8 mouse cellular contexts compared by ENCODE assay signal in the genomic region with DNA sequence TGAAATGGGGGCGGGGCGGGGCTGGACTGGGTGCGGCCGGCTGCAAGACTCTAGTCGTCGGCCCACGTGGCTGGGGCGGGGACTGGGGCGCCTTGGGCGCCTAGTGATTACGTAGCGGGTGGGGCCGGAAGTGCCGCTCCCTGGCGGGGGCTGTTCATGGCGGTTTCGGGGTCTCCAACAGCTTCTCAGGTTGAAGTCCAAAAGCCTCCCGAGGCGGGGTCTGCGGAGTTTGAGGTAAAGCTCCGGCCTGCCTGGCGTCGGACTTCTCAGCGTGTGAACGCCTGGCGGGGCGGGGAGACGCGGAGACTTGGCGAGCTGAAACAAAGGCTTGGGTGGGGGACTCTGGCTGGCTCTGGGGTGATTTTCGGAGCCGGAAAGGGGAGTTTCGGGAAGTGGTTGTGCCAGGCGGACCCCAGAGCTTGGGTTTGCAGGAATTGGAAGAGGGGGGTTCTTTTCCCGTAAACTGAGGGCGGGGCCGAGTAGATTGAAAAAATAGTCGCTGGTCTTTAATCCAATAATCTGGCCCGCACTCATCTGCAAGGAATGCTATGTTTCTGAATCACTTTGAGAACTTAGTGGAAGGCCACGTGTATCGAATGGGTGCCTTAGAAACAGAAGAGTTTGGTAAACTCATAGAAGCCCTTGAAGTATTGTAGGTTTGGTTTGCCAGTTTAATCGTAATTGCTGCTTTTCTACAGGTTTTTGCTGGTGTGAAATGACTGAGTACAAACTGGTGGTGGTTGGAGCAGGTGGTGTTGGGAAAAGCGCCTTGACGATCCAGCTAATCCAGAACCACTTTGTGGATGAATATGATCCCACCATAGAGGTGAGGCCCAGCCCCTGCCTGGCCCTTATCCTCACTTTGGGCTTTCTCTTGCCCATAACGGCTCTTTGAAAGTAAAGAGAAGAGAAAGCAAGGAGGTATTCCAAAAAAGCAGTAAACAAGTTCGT. TPM values are rescaled to one million over a fixed set of nuclear protein-coding genes. Genes with fewer than 3 reads are reported as not detected.
DNase-seq lines count a peak whose midpoint lies in the region; ATAC-seq and TF ChIP-seq lines count a peak whose summit lies in the region.

A gene (plus strand): TSS at position 79 of the 951 bp plus-strand sequence.

- H3K4me2 ChIP-seq in heart, embryonic 15.5 days: peak within 1 kb of the TSS; percentile 65
- H3K4me2 ChIP-seq in liver, embryonic 14.5 days (ENCODE audit: low read depth): peak within 1 kb of the TSS; percentile 76
- peak within 1 kb of the TSS; percentile 46 for H3K4me2 ChIP-seq in neural tube, embryonic 11.5 days (ENCODE audit: low read depth)
- peak within 1 kb of the TSS; percentile 62 for H3K4me2 ChIP-seq in stomach, postnatal 0 days (replicated peaks; ENCODE audit: low read depth)

- no peaks in the 10 kb centered on the region for H3K9me3 ChIP-seq in forebrain, embryonic 10.5 days
- H3K9me3 ChIP-seq in heart, embryonic 15.5 days (replicated peaks): no peaks in the 10 kb centered on the region
- no peaks in the 10 kb centered on the region for H3K9me3 ChIP-seq in liver, embryonic 14.5 days (ENCODE audit: control insufficient read depth, low read length)
- no peaks in the 10 kb centered on the region for H3K9me3 ChIP-seq in neural tube, embryonic 11.5 days (ENCODE audit: control insufficient read depth, low read length)
- no peaks in the 10 kb centered on the region for H3K9me3 ChIP-seq in stomach, postnatal 0 days (ENCODE audit: control insufficient read depth, low read length)

- peak; percentile 92 for ATAC-seq in CD4-positive, CD25-positive, alpha-beta regulatory T cell, adult 4 months
- ATAC-seq in heart, embryonic 15.5 days (replicated peaks; ENCODE audit: insufficient number of reproducible peaks, insufficient read depth, low FRiP score, low read depth): peak; percentile 98
- peak; percentile 95 for ATAC-seq in liver, embryonic 14.5 days (ENCODE audit: insufficient read depth)
- peak; percentile 98 for ATAC-seq in neural tube, embryonic 11.5 days (ENCODE audit: insufficient read depth, low FRiP score, low TSS enrichment)
- ATAC-seq in stomach, postnatal 0 days (ENCODE audit: low FRiP score, low TSS enrichment): peak; percentile 96

- H3K36me3 ChIP-seq in forebrain, embryonic 10.5 days (replicated peaks): peaks cover 80% of the 10 kb centered on the region
- peaks cover 65% of the 10 kb centered on the region for H3K36me3 ChIP-seq in heart, embryonic 15.5 days
- H3K36me3 ChIP-seq in liver, embryonic 14.5 days (replicated peaks; ENCODE audit: control insufficient read depth, insufficient read depth, low read depth): peaks cover 60% of the 10 kb centered on the region
- peaks cover 11% of the 10 kb centered on the region for H3K36me3 ChIP-seq in neural tube, embryonic 11.5 days (ENCODE audit: control insufficient read depth, insufficient read depth, low read length)
- H3K36me3 ChIP-seq in stomach, postnatal 0 days (ENCODE audit: control insufficient read depth, insufficient read depth, low read length): peaks cover 20% of the 10 kb centered on the region

- no peak for TF ChIP-seq EP300 in liver, embryonic 14.5 days (IDR thresholded peaks at IDR 0.05; ENCODE audit: low read depth)
- TF ChIP-seq EP300 in stomach, postnatal 0 days (optimal IDR thresholded peaks at IDR 0.05): peak; percentile 84

- peaks cover 8% of the 10 kb centered on the region for H3K4me1 ChIP-seq in forebrain, embryonic 10.5 days
- H3K4me1 ChIP-seq in heart, embryonic 15.5 days (replicated peaks): peaks cover 9% of the 10 kb centered on the region; the same call in 1 of the 2 replicates
- peaks cover 3 to 6% of the 10 kb centered on the region in 2 experiments for H3K4me1 ChIP-seq in liver, embryonic 14.5 days (replicated peaks; ENCODE audit: control insufficient read depth in 2 of 2, insufficient read depth in 2 of 2, low read length in 1 of 2)
- no peaks in the 10 kb centered on the region; the same call in 1 of the 2 replicates for H3K4me1 ChIP-seq in neural tube, embryonic 11.5 days (ENCODE audit: control insufficient read depth, insufficient read depth, low read length)
- no peaks in the 10 kb centered on the region for H3K4me1 ChIP-seq in stomach, postnatal 0 days (replicated peaks; ENCODE audit: control insufficient read depth, insufficient read depth)

- no peaks in the 10 kb centered on the region for H3K27me3 ChIP-seq in forebrain, embryonic 10.5 days (ENCODE audit: poor library complexity, severe bottlenecking)
- H3K27me3 ChIP-seq in heart, embryonic 15.5 days: no peaks in the 10 kb centered on the region
- H3K27me3 ChIP-seq in liver, embryonic 14.5 days (ENCODE audit: control insufficient read depth, insufficient read depth, low read length): no peaks in the 10 kb centered on the region
- no peaks in the 10 kb centered on the region for H3K27me3 ChIP-seq in neural tube, embryonic 11.5 days (ENCODE audit: control insufficient read depth, insufficient read depth, low read length)
- no peaks in the 10 kb centered on the region for H3K27me3 ChIP-seq in stomach, postnatal 0 days (ENCODE audit: control insufficient read depth, insufficient read depth, low read length)

- H3K4me3 ChIP-seq in forebrain, embryonic 10.5 days: peak within 1 kb of the TSS; percentile 81
- peak within 1 kb of the TSS; percentile 71 for H3K4me3 ChIP-seq in heart, embryonic 15.5 days
- peak within 1 kb of the TSS; percentile 81 to 88 for H3K4me3 ChIP-seq in liver, embryonic 14.5 days (ENCODE audit: insufficient read depth in 1 of 2, low read depth in 2 of 2, low read length in 2 of 2)
- H3K4me3 ChIP-seq in neural tube, embryonic 11.5 days (ENCODE audit: low read depth, low read length): peak within 1 kb of the TSS; percentile 67
- H3K4me3 ChIP-seq in stomach, postnatal 0 days (ENCODE audit: low read depth, low read length): peak within 1 kb of the TSS; percentile 87

- WGBS in forebrain, embryonic 10.5 days: 3% methylated on average over 46 of the region's 46 CpGs
- WGBS in heart, embryonic 15.5 days: 2% methylated on average over 46 of the region's 46 CpGs
- WGBS in liver, embryonic 14.5 days (ENCODE audit: insufficient replicate concordance): 1% methylated on average over 46 of the region's 46 CpGs
- WGBS in neural tube, embryonic 11.5 days: 3% methylated on average over 46 of the region's 46 CpGs
- WGBS in stomach, postnatal 0 days: 2% methylated on average over 46 of the region's 46 CpGs

- peak within 1 kb of the TSS; percentile 70 for H3K9ac ChIP-seq in heart, embryonic 15.5 days
- H3K9ac ChIP-seq in liver, embryonic 14.5 days (replicated peaks): peak within 1 kb of the TSS; percentile 81
- H3K9ac ChIP-seq in neural tube, embryonic 11.5 days (ENCODE audit: low read length): peak within 1 kb of the TSS; percentile 87
- H3K9ac ChIP-seq in stomach, postnatal 0 days (ENCODE audit: low read length): peak within 1 kb of the TSS; percentile 92

- DNase-seq in c-Kit-negative CD71-positive TER-119-positive erythroid progenitor cells, embryonic 14.5 days (ENCODE audit: low read depth, low spot score): peak; percentile 81
- DNase-seq in forebrain, embryonic 10.5 days (ENCODE audit: extremely low spot score, low spot score): peak; percentile 97
- DNase-seq in kidney, postnatal 25 days: peak; percentile 95 to 97
- peak; percentile 79 to 84 (median 80) for DNase-seq in liver, embryonic 14.5 days (ENCODE audit: low read depth in 3 of 3, low spot score in 3 of 3)
- DNase-seq in neural tube, embryonic 11.5 days (ENCODE audit: low spot score): peak; percentile 98
- DNase-seq in stomach, postnatal 0 days (ENCODE audit: low spot score): peak; percentile 98

- H3K27ac ChIP-seq in forebrain, embryonic 10.5 days: peak within 1 kb of the TSS; percentile 96
- peak within 1 kb of the TSS; percentile 90 for H3K27ac ChIP-seq in heart, embryonic 15.5 days
- H3K27ac ChIP-seq in liver, embryonic 14.5 days: peak within 1 kb of the TSS; percentile 59
- H3K27ac ChIP-seq in neural tube, embryonic 11.5 days (ENCODE audit: low read depth, low read length): peak within 1 kb of the TSS; percentile 73
- H3K27ac ChIP-seq in stomach, postnatal 0 days (replicated peaks): peak within 1 kb of the TSS; percentile 97

- TF ChIP-seq CTCF in liver, embryonic 14.5 days (IDR thresholded peaks at IDR 0.05; ENCODE audit: low read depth): 0 out of 2 replicates have a peak, but pooled peaks have one; percentile 16
- TF ChIP-seq CTCF in stomach, postnatal 0 days (IDR thresholded peaks at IDR 0.05; ENCODE audit: low read depth): no peak

RNA-seq across cellular contexts. Expression of the gene that starts here (rescaled TPM):
- 100 to 1,000 TPM; 106 to 107 TPM for polyA plus RNA-seq in CD4-positive, CD25-positive, alpha-beta regulatory T cell, adult 4 months (2017; shearing (Covaris generic))
- polyA plus RNA-seq in forebrain, embryonic 10.5 days (2016; fragmentation: Nextera tagmentation; extraction: Ambion mirVana): 162 and 163 TPM in 2 replicates
- 60.5 and 73.7 TPM in 2 replicates for polyA plus RNA-seq in heart, embryonic 15.5 days (2015; fragmentation: Nextera tagmentation; extraction: Ambion mirVana)
- polyA plus RNA-seq in liver, embryonic 14.5 days (2012; rRNA removed): 14.2 and 21.4 TPM in 2 replicates
- 43.2 TPM in 2 replicates for polyA plus RNA-seq in liver, embryonic 14.5 days (2014; fragmentation: Nextera tagmentation; extraction: Ambion mirVana)
- polyA plus RNA-seq in neural tube, embryonic 11.5 days (2014; fragmentation: Nextera tagmentation; extraction: Ambion mirVana): 143 and 152 TPM in 2 replicates
- 47.6 and 47.9 TPM in 2 replicates for polyA plus RNA-seq in stomach, postnatal 0 days (2015; fragmentation: Nextera tagmentation; extraction: Ambion mirVana)

Comparison
In these comparisons a context has a peak if more than half of its experiments do, and no peak if none do; other contexts are left out.
1. Peak in every context shown above with its lines: DNase-seq, ATAC-seq, H3K4me3 ChIP-seq and H3K27ac ChIP-seq.